Mouse (Mus musculus): ENCODE results near the gene Gstp3. TPM values are rescaled to one million over a fixed set of nuclear protein-coding genes. Genes with fewer than 3 reads are reported as not detected.

The Gstp3 gene
- polyA plus RNA-seq, 1 experiment = 23.6 TPM

- no peak overlapping the region for H3K27ac ChIP-seq (ENCODE audit: control insufficient read depth, insufficient read depth, low read length)
- WGBS = 32% methylated on average over 9 of the region's 9 CpGs
- H3K4me3 ChIP-seq (ENCODE audit: control insufficient read depth, insufficient read depth, low read length) = peak overlapping the region; percentile 60
- DNase-seq = no peak
- peaks cover 7% of the 10 kb centered on the region for H3K4me1 ChIP-seq (replicated peaks; ENCODE audit: control insufficient read depth, insufficient read depth, low read length)
- H3K36me3 ChIP-seq (ENCODE audit: control insufficient read depth, insufficient read depth, low read length) = peaks cover 7% of the 10 kb centered on the region
- no peaks in the 10 kb centered on the region for H3K27me3 ChIP-seq (ENCODE audit: control insufficient read depth, insufficient read depth, low read length)
- no peak for TF ChIP-seq POLR2A (IDR thresholded peaks at IDR 0.05; ENCODE audit: control insufficient read depth, extremely low read depth, insufficient read depth, low read length, poor library complexity)
- TF ChIP-seq CTCF (IDR thresholded peaks at IDR 0.05; ENCODE audit: borderline replicate concordance, control insufficient read depth, extremely low read depth, insufficient read depth, low read length, poor library complexity) = no peak
Measured at GRCm38 (mm10) chr19:4013066-4013465, 46.3 kb downstream of the Gstp3 start.

DNA sequence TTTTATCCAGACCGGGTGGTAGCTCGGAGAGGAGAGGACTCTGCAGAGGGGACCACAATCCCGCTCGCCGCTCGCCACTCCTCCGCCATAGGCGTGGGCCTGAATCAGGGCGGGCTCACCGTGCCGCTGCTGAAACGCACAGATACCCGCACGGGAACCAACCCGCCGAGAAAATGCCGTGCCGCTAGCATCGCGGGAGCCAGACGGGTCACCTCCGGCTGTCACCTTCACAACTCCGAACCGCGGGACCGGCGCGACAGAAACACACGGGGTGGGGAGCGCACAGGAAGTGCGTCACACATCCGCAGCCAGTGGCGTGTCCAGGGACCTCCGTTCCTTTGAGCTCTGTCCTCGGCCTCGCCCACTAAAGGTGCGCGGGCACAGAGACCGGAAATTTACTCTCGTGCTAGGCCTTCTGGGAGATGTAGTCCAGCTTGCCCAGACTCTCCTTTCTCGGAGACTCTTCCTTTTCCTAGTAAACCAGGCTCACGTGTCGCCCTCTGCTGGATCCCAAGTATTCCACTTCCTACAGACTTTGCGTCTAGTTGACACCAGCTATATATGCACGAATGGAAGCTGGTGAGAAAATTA, 46.8 kb downstream of the Gstp3 start, which contains the start of gene Ndufv1:
Gene Ndufv1, minus strand, starts transcription at position 375 of the 591 bp plus-strand sequence.
- TF ChIP-seq POLR2A (IDR thresholded peaks at IDR 0.05; ENCODE audit: control insufficient read depth, extremely low read depth, insufficient read depth, low read length, poor library complexity) = peak; percentile 73
- TF ChIP-seq CTCF (IDR thresholded peaks at IDR 0.05; ENCODE audit: borderline replicate concordance, control insufficient read depth, extremely low read depth, insufficient read depth, low read length, poor library complexity) = peak; percentile 44; the same call in 1 of the 2 replicates
- WGBS = under 1% methylated on average over 45 of the region's 45 CpGs
- H3K4me3 ChIP-seq (ENCODE audit: control insufficient read depth, insufficient read depth, low read length) = peak within 1 kb of the TSS; percentile 60
- peaks cover 7% of the 10 kb centered on the region for H3K4me1 ChIP-seq (replicated peaks; ENCODE audit: control insufficient read depth, insufficient read depth, low read length)
- H3K36me3 ChIP-seq (ENCODE audit: control insufficient read depth, insufficient read depth, low read length) = peaks cover 12% of the 10 kb centered on the region
- H3K27me3 ChIP-seq (ENCODE audit: control insufficient read depth, insufficient read depth, low read length) = no peaks in the 10 kb centered on the region
- peak; percentile 94 for DNase-seq
- no peak within 1 kb of the TSS for H3K27ac ChIP-seq (ENCODE audit: control insufficient read depth, insufficient read depth, low read length)

- Histone ChIP-seq H3K36me3 (ENCODE audit: control insufficient read depth, insufficient read depth, low read length) (peaks cover 23% of the 10 kb centered on the region), H3K27me3 (ENCODE audit: control insufficient read depth, insufficient read depth, low read length) (no peaks in the 10 kb centered on the region), H3K27ac (ENCODE audit: control insufficient read depth, insufficient read depth, low read length) (no peak overlapping the region), H3K4me3 (ENCODE audit: control insufficient read depth, insufficient read depth, low read length) (no peak overlapping the region), H3K4me1 (replicated peaks; ENCODE audit: control insufficient read depth, insufficient read depth, low read length) (peaks cover 7% of the 10 kb centered on the region)
- no peak for DNase-seq
- WGBS = over 99% methylated on average over 5 of the region's 5 CpGs
- no peak for TF ChIP-seq CTCF (IDR thresholded peaks at IDR 0.05; ENCODE audit: borderline replicate concordance, control insufficient read depth, extremely low read depth, insufficient read depth, low read length, poor library complexity)
- no peak for TF ChIP-seq POLR2A (IDR thresholded peaks at IDR 0.05; ENCODE audit: control insufficient read depth, extremely low read depth, insufficient read depth, low read length, poor library complexity)
Measured at GRCm38 (mm10) chr19:4011086-4011485, 48.3 kb downstream of the Gstp3 start.

Other genes starting within 250 kb of the Gstp3 start
- 39.1 and 44.2 TPM in 2 replicates for gene Chka, start 207.8 kb downstream of the Gstp3 start, polyA plus RNA-seq (2012; rRNA removed)
- 270 and 293 TPM in 2 replicates for gene Tcirg1, start 152.4 kb downstream of the Gstp3 start, polyA plus RNA-seq (2012; rRNA removed)
- gene Ndufs8, start 146.8 kb downstream of the Gstp3 start, polyA plus RNA-seq (2012; rRNA removed) = 287 and 340 TPM in 2 replicates
- 10.2 and 11.7 TPM in 2 replicates for gene Aldh3b1, start 129.8 kb downstream of the Gstp3 start, polyA plus RNA-seq (2012; rRNA removed)
- 147 and 174 TPM in 2 replicates for gene Unc93b1, start 124.4 kb downstream of the Gstp3 start, polyA plus RNA-seq (2012; rRNA removed)
- gene Aldh3b3, start 100.9 kb downstream of the Gstp3 start, polyA plus RNA-seq (2012; rRNA removed) = 0.33 and 0.97 TPM in 2 replicates
- gene Aldh3b2, start 87.2 kb downstream of the Gstp3 start, polyA plus RNA-seq (2012; rRNA removed) = 7.0 and 7.2 TPM in 2 replicates
- gene Acy3, start 73.0 kb downstream of the Gstp3 start, polyA plus RNA-seq (2012; rRNA removed) = 12.0 and 14.9 TPM in 2 replicates
- 0.15 and 0.20 TPM in 2 replicates for gene Tbx10, start 66.8 kb downstream of the Gstp3 start, polyA plus RNA-seq (2012; rRNA removed)
- gene Nudt8, start 59.0 kb downstream of the Gstp3 start, polyA plus RNA-seq (2012; rRNA removed) = 23.6 and 24.9 TPM in 2 replicates
- 3.7 and 5.3 TPM in 2 replicates for gene Gm49405, start 58.9 kb downstream of the Gstp3 start, polyA plus RNA-seq (2012; rRNA removed)
- gene Doc2g, start 56.3 kb downstream of the Gstp3 start, polyA plus RNA-seq (2012; rRNA removed) = 14.4 and 51.8 TPM in 2 replicates
- 152 and 170 TPM in 2 replicates for gene Ndufv1, start 46.8 kb downstream of the Gstp3 start, polyA plus RNA-seq (2012; rRNA removed)
- gene Gstp1, start 21.6 kb downstream of the Gstp3 start, polyA plus RNA-seq (2012; rRNA removed) = 317 and 318 TPM in 2 replicates
- 26.9 and 48.8 TPM in 2 replicates for gene Gstp2, start 13.5 kb downstream of the Gstp3 start, polyA plus RNA-seq (2012; rRNA removed)
- 0.42 TPM in 1 of 2 replicates, not detected in the other for gene Cabp2, start 22.0 kb upstream of the Gstp3 start, polyA plus RNA-seq (2012; rRNA removed)
- 274 and 296 TPM in 2 replicates for gene Cdk2ap2, start 37.6 kb upstream of the Gstp3 start, polyA plus RNA-seq (2012; rRNA removed)
- 333 and 357 TPM in 2 replicates for gene Pitpnm1, start 40.4 kb upstream of the Gstp3 start, polyA plus RNA-seq (2012; rRNA removed)
- 106 and 112 TPM in 2 replicates for gene Aip, start 66.3 kb upstream of the Gstp3 start, polyA plus RNA-seq (2012; rRNA removed)
- 0.20 and 0.24 TPM in 2 replicates for gene Gpr152, start 80.2 kb upstream of the Gstp3 start, polyA plus RNA-seq (2012; rRNA removed)
- gene Cabp4, start 84.5 kb upstream of the Gstp3 start, polyA plus RNA-seq (2012; rRNA removed) = 0.26 and 0.53 TPM in 2 replicates
- gene Coro1b, start 89.0 kb upstream of the Gstp3 start, polyA plus RNA-seq (2012; rRNA removed) = 508 and 533 TPM in 2 replicates
- gene Ptprcap, start 94.0 kb upstream of the Gstp3 start, polyA plus RNA-seq (2012; rRNA removed) = 1,512 and 1,655 TPM in 2 replicates
- 97.8 and 102 TPM in 2 replicates for gene Rps6kb2, start 103.8 kb upstream of the Gstp3 start, polyA plus RNA-seq (2012; rRNA removed)
- gene Carns1, start 115.9 kb upstream of the Gstp3 start, polyA plus RNA-seq (2012; rRNA removed) = 92.9 and 95.5 TPM in 2 replicates
- 622 and 718 TPM in 2 replicates for gene Tbc1d10c, start 131.7 kb upstream of the Gstp3 start, polyA plus RNA-seq (2012; rRNA removed)
- gene Ppp1ca, start 132.5 kb upstream of the Gstp3 start, polyA plus RNA-seq (2012; rRNA removed) = 897 and 1,014 TPM in 2 replicates
- gene Rad9a, start 142.1 kb upstream of the Gstp3 start, polyA plus RNA-seq (2012; rRNA removed) = 119 and 143 TPM in 2 replicates
- 32.9 and 36.1 TPM in 2 replicates for gene Clcf1, start 154.7 kb upstream of the Gstp3 start, polyA plus RNA-seq (2012; rRNA removed)
- gene AC109138.7, start 154.8 kb upstream of the Gstp3 start, polyA plus RNA-seq (2012; rRNA removed) = not detected in 2 replicates
- 104 and 117 TPM in 2 replicates for gene Pold4, start 172.3 kb upstream of the Gstp3 start, polyA plus RNA-seq (2012; rRNA removed)
- 72.7 and 94.1 TPM in 2 replicates for gene Ssh3, start 209.6 kb upstream of the Gstp3 start, polyA plus RNA-seq (2012; rRNA removed)
- 56.0 and 61.4 TPM in 2 replicates for gene Ankrd13d, start 223.6 kb upstream of the Gstp3 start, polyA plus RNA-seq (2012; rRNA removed)
- gene Grk2, start 246.7 kb upstream of the Gstp3 start, polyA plus RNA-seq (2012; rRNA removed) = 515 and 528 TPM in 2 replicates

All from thymus, adult 2 months (tissue).